Mouse (Mus musculus): ENCODE results near the gene Serpinh1. TPM values are rescaled to one million over a fixed set of nuclear protein-coding genes. Genes with fewer than 3 reads are reported as not detected.

Gene Serpinh1
- total RNA-seq, 2 experiments from 2014 or later = 378 to 449 TPM

Other genes with a start within 250 kb of the Serpinh1 start
- 10 to 100 TPM; 24.9 to 26.3 TPM for gene Uvrag, start 212.1 kb downstream of the Serpinh1 start, total RNA-seq (2021)
- 100 to 1,000 TPM; 272 to 339 TPM for gene Dgat2, start 170.5 kb downstream of the Serpinh1 start, total RNA-seq (2021)
- gene Mogat2, start 114.6 kb downstream of the Serpinh1 start, total RNA-seq (2021) = not detected
- 1 to 10 TPM; 3.0 to 4.4 TPM for gene Map6, start 85.8 kb downstream of the Serpinh1 start, total RNA-seq (2021)
- 10 to 100 TPM; 20.1 to 24.1 TPM for gene Gdpd5, start 28.2 kb upstream of the Serpinh1 start, total RNA-seq (2021)
- not detected for gene Klhl35, start 112.8 kb upstream of the Serpinh1 start, total RNA-seq (2021)
- gene Rps3, start 130.5 kb upstream of the Serpinh1 start, total RNA-seq (2021) = 100 to 1,000 TPM; 306 to 340 TPM
- gene Arrb1, start 182.2 kb upstream of the Serpinh1 start, total RNA-seq (2021) = 10 to 100 TPM; 17.2 to 26.4 TPM